Mouse (Mus musculus) embryonic facial prominence, embryonic 10.5 days (tissue): ENCODE results near the gene Arfgef3. TPM values are rescaled to one million over a fixed set of nuclear protein-coding genes. Genes with fewer than 3 reads are reported as not detected.

Experiments used
- DNase-seq: peaks from one replicate; pipeline ENCODE4 v3.0.0-alpha.2; 2017; ENCODE audit warnings: low spot score
- H3K27ac ChIP-seq: fragments of 300-500 bp; sonication (generic); replicated peaks from 2 replicates; pipeline ENCODE4 v1.5.1; 2016; ENCODE audit warnings: mild to moderate bottlenecking
- H3K27me3 ChIP-seq: fragments of 300-500 bp; sonication (generic); replicated peaks from 2 replicates; pipeline ENCODE4 v1.6.1; 2016; ENCODE audit warnings: low read depth, mild to moderate bottlenecking; ENCODE audit not compliant: poor library complexity, severe bottlenecking
- H3K36me3 ChIP-seq: fragments of 300-500 bp; sonication (generic); replicated peaks from 2 replicates; pipeline ENCODE4 v1.6.1; 2016; ENCODE audit warnings: mild to moderate bottlenecking, moderate library complexity
- H3K4me1 ChIP-seq: fragments of 300-500 bp; sonication (generic); 2 replicates; pipeline ENCODE4 v1.6.1; 2016
- H3K4me3 ChIP-seq: fragments of 300-500 bp; sonication (generic); 2 replicates; pipeline ENCODE4 v1.5.1; 2016; ENCODE audit warnings: mild to moderate bottlenecking, moderate library complexity
- H3K9me3 ChIP-seq: fragments of 300-500 bp; sonication (generic); 2 replicates; pipeline ENCODE4 v1.6.1; 2016; ENCODE audit warnings: mild to moderate bottlenecking
- WGBS: fragments of 180-500 bp; shearing (Covaris S2); methylation state at CpG from one replicate; pipeline ENCODE4 v1.1.7; 2016; 5-methylcytosine and 5-hydroxymethylcytosine counted together
- polyA plus RNA-seq: library from polyadenylated mRNA; unstranded; fragments of >200 nt; fragmentation: Nextera tagmentation; extraction: Ambion mirVana; gene quantifications from 2 replicates; pipeline ENCODE4 v1.2.1, GENCODE M21; 2016

Gene Arfgef3
- polyA plus RNA-seq, 1 experiment from 2014 or later: 0.50 TPM

DNA sequence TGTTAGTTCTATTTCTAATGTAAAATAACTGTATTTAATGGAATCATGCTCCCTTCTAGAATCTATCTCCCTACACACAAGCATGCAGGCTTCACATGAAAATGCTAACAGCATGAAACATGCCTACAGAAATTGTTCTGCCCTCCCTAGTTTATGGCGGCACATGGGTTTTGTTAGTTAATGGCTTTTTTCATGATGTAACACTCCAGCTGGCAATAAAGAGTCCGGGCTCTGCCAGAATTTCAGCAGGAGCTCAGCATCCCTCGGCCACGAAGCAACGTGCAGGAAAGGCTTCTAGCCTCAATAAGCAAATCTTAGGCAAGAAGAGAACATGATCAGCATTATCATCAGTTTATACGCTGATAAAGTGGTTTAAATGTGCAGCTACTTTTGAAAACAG, 32.8 kb downstream of the Arfgef3 start:
- H3K27me3 ChIP-seq: no peaks in the 10 kb centered on the region
- no peaks in the 10 kb centered on the region for H3K36me3 ChIP-seq
- no peak for DNase-seq
- no peak overlapping the region for H3K27ac ChIP-seq
- no peak overlapping the region for H3K4me3 ChIP-seq
- H3K9me3 ChIP-seq: no peaks in the 10 kb centered on the region
- H3K4me1 ChIP-seq: no peaks in the 10 kb centered on the region
- 88% methylated on average over 6 of the region's 6 CpGs for WGBS

GRCm38 (mm10) chr10:18709836-18710235, 33.9 kb downstream of the Arfgef3 start:
- Histone ChIP-seq H3K4me3 (no peak overlapping the region), H3K9me3 (no peaks in the 10 kb centered on the region), H3K4me1 (no peaks in the 10 kb centered on the region), H3K27me3 (no peaks in the 10 kb centered on the region), H3K27ac (no peak overlapping the region), H3K36me3 (no peaks in the 10 kb centered on the region)
- 77% methylated on average over 2 of the region's 2 CpGs for WGBS
- DNase-seq: no peak

DNA sequence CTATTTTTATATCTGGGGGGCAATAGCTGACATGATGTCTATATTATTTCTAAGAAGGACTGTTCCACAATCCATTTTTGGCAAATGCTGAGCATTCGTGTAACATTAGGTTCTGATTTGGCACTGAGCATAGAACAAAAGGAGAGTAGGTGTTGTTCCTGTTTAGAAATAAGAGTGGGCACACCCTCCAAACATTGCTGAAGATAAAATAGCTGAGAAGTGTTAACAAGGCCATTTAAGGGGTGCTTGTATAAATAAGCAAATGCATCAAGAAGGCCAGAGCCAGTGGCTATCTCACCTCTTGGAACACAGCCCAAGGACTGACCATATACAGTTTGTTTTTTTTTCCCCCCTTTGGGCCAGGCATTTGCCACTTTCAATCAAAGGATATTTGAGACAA, 35.1 kb downstream of the Arfgef3 start:
- no peaks in the 10 kb centered on the region for H3K36me3 ChIP-seq
- no peaks in the 10 kb centered on the region for H3K27me3 ChIP-seq

DNA sequence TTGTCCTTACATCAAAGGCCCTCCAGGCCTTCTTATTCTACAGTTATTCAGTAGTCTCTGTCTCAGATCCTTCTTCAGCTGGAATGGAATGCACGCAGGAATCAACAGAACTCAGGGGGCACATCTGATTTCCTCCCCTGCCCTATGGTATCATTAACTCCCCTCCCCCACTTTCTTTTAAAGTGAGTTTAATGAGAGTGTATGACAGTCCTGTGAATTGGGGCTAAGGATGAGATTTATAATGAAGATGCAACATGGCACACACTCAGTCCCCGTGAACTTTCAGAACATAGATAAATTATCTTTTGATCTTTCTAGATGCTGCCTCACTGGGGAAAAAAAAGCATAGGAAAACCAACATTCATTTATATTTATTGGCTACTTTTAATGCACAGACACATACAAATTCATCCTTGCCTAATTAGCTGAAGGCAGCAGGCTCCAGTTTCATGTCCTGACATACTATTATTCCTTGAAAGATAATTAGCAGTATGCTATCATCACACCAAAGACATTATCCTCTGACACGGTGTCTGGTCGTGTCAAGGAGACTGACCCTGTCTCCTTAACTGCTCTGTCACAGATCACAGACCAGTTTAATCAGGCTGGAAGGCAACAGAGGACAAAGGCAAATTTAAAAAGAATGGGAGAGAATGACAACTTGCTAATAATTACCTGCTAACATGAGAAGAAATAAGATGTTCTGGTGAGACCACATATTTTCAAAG, 39.2 kb downstream of the Arfgef3 start:
- 62% methylated on average over 4 of the region's 4 CpGs for WGBS
- Histone ChIP-seq H3K4me3 (no peak overlapping the region), H3K9me3 (no peaks in the 10 kb centered on the region), H3K4me1 (peaks cover 5% of the 10 kb centered on the region; the same call in 1 of the 2 replicates), H3K27me3 (no peaks in the 10 kb centered on the region), H3K36me3 (no peaks in the 10 kb centered on the region), H3K27ac (no peak overlapping the region)
- DNase-seq: no peak

More for the DNA sequence above, 35.1 kb downstream of the Arfgef3 start:
- Histone ChIP-seq H3K27ac (no peak overlapping the region), H3K9me3 (no peaks in the 10 kb centered on the region), H3K4me3 (no peak overlapping the region), H3K4me1 (peaks cover 5% of the 10 kb centered on the region; the same call in 1 of the 2 replicates)
- no peak for DNase-seq
- 87% methylated on average over 1 of the region's 1 CpGs for WGBS

DNA sequence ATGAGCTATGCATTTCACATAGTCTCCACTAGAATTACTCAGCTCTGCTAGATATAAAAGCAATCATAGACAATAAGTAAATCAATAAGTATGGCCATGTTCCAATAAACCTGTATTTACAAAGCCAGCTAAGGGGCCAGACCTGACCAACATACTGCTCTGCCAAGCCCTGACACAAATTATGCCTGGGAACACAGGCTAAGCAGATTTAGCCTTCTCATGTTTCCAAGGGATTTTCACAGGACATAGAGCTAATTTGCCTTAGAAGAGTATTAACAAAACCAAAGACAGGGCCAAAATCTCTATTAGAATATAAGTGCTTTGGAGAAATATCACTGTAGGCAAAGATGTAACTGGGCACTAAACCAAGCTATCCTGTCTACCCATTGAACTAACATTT, 42.2 kb downstream of the Arfgef3 start:
- no peak for DNase-seq
- no peaks in the 10 kb centered on the region for H3K27me3 ChIP-seq
- H3K4me1 ChIP-seq: peaks cover 7% of the 10 kb centered on the region
- H3K9me3 ChIP-seq: no peaks in the 10 kb centered on the region
- H3K27ac ChIP-seq: no peak overlapping the region
- no peaks in the 10 kb centered on the region for H3K36me3 ChIP-seq
- H3K4me3 ChIP-seq: no peak overlapping the region

DNA sequence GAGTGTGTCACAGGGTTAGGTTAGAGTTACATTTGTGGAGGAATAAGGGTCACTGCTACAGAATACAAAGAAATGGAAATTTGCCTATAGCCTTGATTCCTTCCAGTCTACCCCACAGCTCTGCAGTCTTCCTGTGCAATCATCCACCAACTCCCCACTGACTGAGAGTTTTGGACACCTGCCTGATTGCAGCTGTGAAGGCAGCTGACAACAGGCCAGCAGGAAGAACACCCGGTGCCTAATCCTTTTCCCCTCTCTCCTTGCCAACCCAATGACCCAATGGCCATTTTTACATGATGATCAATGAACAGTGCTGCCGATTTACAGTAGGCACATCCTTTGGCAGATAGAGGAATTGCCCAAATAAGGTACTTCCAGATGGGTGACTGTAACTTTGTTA, 43.6 kb downstream of the Arfgef3 start:
- Histone ChIP-seq H3K9me3 (no peaks in the 10 kb centered on the region), H3K4me1 (peaks cover 13% of the 10 kb centered on the region), H3K36me3 (no peaks in the 10 kb centered on the region), H3K27me3 (no peaks in the 10 kb centered on the region), H3K27ac (no peak overlapping the region), H3K4me3 (no peak overlapping the region)
- WGBS: 93% methylated on average over 2 of the region's 2 CpGs
- no peak for DNase-seq

DNA sequence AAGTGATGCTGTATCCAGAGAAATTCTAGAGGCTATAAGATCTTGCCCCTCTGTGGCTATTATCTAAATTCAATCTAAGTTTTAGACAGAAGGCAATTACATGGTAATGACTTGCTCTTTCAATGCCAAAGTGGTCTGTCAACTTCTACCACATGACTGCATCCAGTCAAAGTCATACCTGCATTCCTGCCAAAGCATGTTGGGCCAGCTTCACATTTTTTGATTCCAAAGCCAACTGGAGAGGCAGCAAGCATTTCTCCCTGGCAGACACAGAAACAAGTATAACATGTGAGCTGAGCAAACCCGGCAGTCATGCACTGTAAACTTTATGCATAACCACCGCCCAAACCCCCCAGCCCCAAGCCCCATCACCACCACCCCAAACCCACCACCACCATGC, 44.6 kb downstream of the Arfgef3 start:
- Histone ChIP-seq H3K9me3 (no peaks in the 10 kb centered on the region), H3K36me3 (no peaks in the 10 kb centered on the region), H3K27me3 (no peaks in the 10 kb centered on the region), H3K27ac (no peak overlapping the region), H3K4me1 (peaks cover 9% of the 10 kb centered on the region), H3K4me3 (no peak overlapping the region)
- no peak for DNase-seq
- WGBS: 94% methylated on average over 2 of the region's 2 CpGs

- peak; percentile 14 for DNase-seq
- 55% methylated on average over 6 of the region's 6 CpGs for WGBS
- Histone ChIP-seq H3K27me3 (no peaks in the 10 kb centered on the region), H3K9me3 (no peaks in the 10 kb centered on the region), H3K4me1 (peaks cover 8% of the 10 kb centered on the region), H3K36me3 (no peaks in the 10 kb centered on the region), H3K4me3 (no peak overlapping the region), H3K27ac (no peak overlapping the region)
These were observed 47.3 kb downstream of the Arfgef3 start for GRCm38 (mm10) chr10:18696461-18696860.

GRCm38 (mm10) chr10:18688234-18688633, 55.5 kb downstream of the Arfgef3 start:
- Histone ChIP-seq H3K4me3 (no peak overlapping the region), H3K27me3 (no peaks in the 10 kb centered on the region), H3K9me3 (no peaks in the 10 kb centered on the region), H3K36me3 (no peaks in the 10 kb centered on the region), H3K27ac (no peak overlapping the region), H3K4me1 (no peaks in the 10 kb centered on the region)
- WGBS: 70% methylated on average over 2 of the region's 2 CpGs
- no peak for DNase-seq

GRCm38 (mm10) chr10:18681385-18681954, 62.3 kb downstream of the Arfgef3 start:
- Histone ChIP-seq H3K27ac (no peak overlapping the region), H3K4me1 (no peaks in the 10 kb centered on the region), H3K36me3 (no peaks in the 10 kb centered on the region), H3K27me3 (no peaks in the 10 kb centered on the region), H3K9me3 (no peaks in the 10 kb centered on the region), H3K4me3 (no peak overlapping the region)
- no peak for DNase-seq
- 87% methylated on average over 2 of the region's 2 CpGs for WGBS

DNA sequence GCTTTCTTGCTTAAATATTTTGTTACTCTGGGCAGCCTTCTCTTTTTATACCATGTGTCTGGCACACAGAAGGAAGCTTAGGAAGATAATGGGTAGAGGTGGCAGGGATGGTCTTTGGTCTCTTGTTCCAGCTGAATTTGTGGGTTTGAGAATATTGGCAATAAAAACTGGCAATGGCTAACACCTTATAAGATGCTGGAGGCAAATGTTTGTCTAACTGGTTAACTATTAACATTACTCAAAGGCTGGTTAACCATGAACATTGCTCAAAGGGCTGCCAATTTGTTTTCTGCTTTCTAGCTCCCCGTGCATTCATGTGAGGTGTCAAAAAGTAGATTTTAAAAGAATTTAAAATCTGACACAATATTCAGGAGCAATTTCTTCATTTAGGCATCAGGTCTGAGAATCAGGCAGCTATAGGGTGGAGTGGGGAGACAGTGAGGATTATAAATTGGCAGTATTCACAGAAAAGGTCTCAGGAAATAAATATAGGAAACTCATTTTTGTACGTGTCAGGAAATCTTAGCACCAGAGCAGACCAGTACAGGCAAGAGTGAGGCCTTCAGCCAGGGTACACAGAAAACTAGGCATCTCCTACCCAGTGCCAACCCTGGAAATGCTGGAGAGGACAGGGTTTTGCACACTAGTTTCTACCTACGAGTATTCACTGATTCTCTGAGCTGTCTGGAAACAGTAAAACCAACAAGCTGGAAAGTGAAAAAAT, 62.9 kb downstream of the Arfgef3 start:
- no peak overlapping the region for H3K4me3 ChIP-seq
- H3K36me3 ChIP-seq: no peaks in the 10 kb centered on the region
- H3K4me1 ChIP-seq: no peaks in the 10 kb centered on the region
- no peaks in the 10 kb centered on the region for H3K27me3 ChIP-seq
- WGBS: 85% methylated on average over 3 of the region's 3 CpGs
- no peak for DNase-seq
- H3K27ac ChIP-seq: no peak overlapping the region
- H3K9me3 ChIP-seq: no peaks in the 10 kb centered on the region

DNA sequence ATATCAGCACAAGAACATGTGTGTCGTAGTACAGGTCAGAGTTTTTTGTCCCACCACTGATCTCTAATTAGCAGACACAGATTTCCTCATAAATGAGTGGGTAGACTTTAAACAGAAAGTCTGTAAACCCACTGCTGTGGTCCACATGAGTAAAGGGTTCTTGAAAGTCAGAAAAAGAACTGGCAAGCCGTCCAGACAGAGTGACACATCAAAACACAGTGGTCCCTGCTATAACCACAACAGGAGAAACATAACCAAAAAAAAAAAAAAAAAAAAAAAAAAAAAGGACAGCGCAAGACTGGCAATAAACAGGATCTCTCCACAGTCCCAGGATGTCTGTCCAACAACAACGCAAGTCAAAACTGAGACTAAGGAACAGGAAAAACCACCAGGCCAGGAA, 64.9 kb downstream of the Arfgef3 start:
- WGBS: 83% methylated on average over 4 of the region's 4 CpGs
- Histone ChIP-seq H3K4me3 (no peak overlapping the region), H3K27ac (no peak overlapping the region), H3K27me3 (no peaks in the 10 kb centered on the region), H3K4me1 (no peaks in the 10 kb centered on the region), H3K9me3 (peaks cover 11% of the 10 kb centered on the region; the same call in 1 of the 2 replicates), H3K36me3 (no peaks in the 10 kb centered on the region)
- no peak for DNase-seq

- Histone ChIP-seq H3K36me3 (no peaks in the 10 kb centered on the region), H3K4me1 (no peaks in the 10 kb centered on the region), H3K9me3 (no peaks in the 10 kb centered on the region; the same call in 1 of the 2 replicates), H3K27ac (no peak overlapping the region), H3K4me3 (no peak overlapping the region), H3K27me3 (no peaks in the 10 kb centered on the region)
- WGBS: 94% methylated on average over 11 of the region's 11 CpGs
- no peak for DNase-seq
These were observed 79.0 kb downstream of the Arfgef3 start for GRCm38 (mm10) chr10:18664794-18665193.
